Mouse (Mus musculus) kidney, postnatal 0 days (tissue): ENCODE measurements around the gene Rangrf. TPM values are rescaled to one million over a fixed set of nuclear protein-coding genes. Genes with fewer than 3 reads are reported as not detected.

ENCODE experiments used
- ATAC-seq: fragments of 200-750 bp; cut with Nextera tagmentation; replicated peaks from 2 replicates; pipeline ENCODE4 v1.8.0; 2017; ENCODE audit warnings: low read depth, moderate number of reproducible peaks, moderate TSS enrichment, moderate library complexity; ENCODE audit not compliant: low FRiP score
- DNase-seq: peaks from one replicate; pipeline ENCODE4 v3.0.0-alpha.2; 2016; ENCODE audit warnings: low spot score
- H3K27ac ChIP-seq: fragments of 300-500 bp; sonication (generic); 2 replicates; pipeline ENCODE4 v1.5.1; 2014; ENCODE audit warnings: mild to moderate bottlenecking
- H3K27me3 ChIP-seq: fragments of 300-500 bp; sonication (generic); 2 replicates; pipeline ENCODE4 v1.6.1; 2014; ENCODE audit warnings: low read length, mixed read lengths; ENCODE audit not compliant: insufficient read depth
- H3K36me3 ChIP-seq: fragments of 300-500 bp; sonication (generic); 2 replicates; pipeline ENCODE4 v1.6.1; 2014; ENCODE audit warnings: low read length, mixed read lengths; ENCODE audit not compliant: insufficient read depth
- H3K4me1 ChIP-seq: fragments of 300-500 bp; sonication (generic); replicated peaks from 2 replicates; pipeline ENCODE4 v1.6.1; 2014; ENCODE audit warnings: antibody characterized with exemption, low read length, mixed read lengths; ENCODE audit not compliant: insufficient read depth
- H3K4me2 ChIP-seq: fragments of 300-500 bp; sonication (generic); 2 replicates; pipeline ENCODE4 v1.6.1; 2014; ENCODE audit warnings: mild to moderate bottlenecking, low read length, moderate library complexity, mixed read lengths
- H3K4me3 ChIP-seq: fragments of 300-500 bp; sonication (generic); replicated peaks from 2 replicates; pipeline ENCODE4 v1.5.1; 2014; ENCODE audit warnings: low read depth, low read length
- H3K9ac ChIP-seq: fragments of 300-500 bp; sonication (generic); 2 replicates; pipeline ENCODE4 v1.6.1; 2014; ENCODE audit warnings: low read depth, low read length
- H3K9me3 ChIP-seq: fragments of 300-500 bp; sonication (generic); replicated peaks from 2 replicates; pipeline ENCODE4 v1.6.1; 2016; ENCODE audit warnings: low read length, inconsistent platforms, mixed read lengths
- CTCF ChIP-seq: IDR thresholded peaks from 2 replicates; pipeline ENCODE4 v1.5.1; 2016; ENCODE audit warnings: antibody characterized with exemption, low read depth, mild to moderate bottlenecking, moderate library complexity
- WGBS: fragments of 180-500 bp; shearing (Covaris S2); extraction: QIAGEN DNeasy Blood & Tissue Kit; methylation state at CpG from one replicate; pipeline ENCODE4 v1.1.7; 2014; 5-methylcytosine and 5-hydroxymethylcytosine counted together
- polyA plus RNA-seq: library from polyadenylated mRNA; unstranded; fragments of >200 nt; fragmentation: Nextera tagmentation; extraction: Ambion mirVana; gene quantifications from 2 replicates; pipeline ENCODE4 v1.2.1, GENCODE M21; 2015

The Rangrf gene
- polyA plus RNA-seq, 1 experiment from 2014 or later, result 55.6 TPM

GRCm38 (mm10) chr11:68997080-68997479, 22.1 kb upstream of the Rangrf start:
- Histone ChIP-seq H3K9me3 (no peaks in the 10 kb centered on the region), H3K27ac (no peak overlapping the region), H3K4me3 (no peak overlapping the region), H3K36me3 (peaks cover 70% of the 10 kb centered on the region), H3K9ac (no peak overlapping the region), H3K4me1 (no peaks in the 10 kb centered on the region), H3K27me3 (no peaks in the 10 kb centered on the region), H3K4me2 (no peak overlapping the region)
- TF ChIP-seq CTCF, result no peak
- WGBS, result 98% methylated on average over 4 of the region's 4 CpGs
- ATAC-seq, result no peak
- DNase-seq, result no peak

- WGBS, result 93% methylated on average over 3 of the region's 3 CpGs
- peak; percentile 32; the same call in 1 of the 2 replicates for TF ChIP-seq CTCF
- H3K4me1 ChIP-seq, result no peaks in the 10 kb centered on the region
Measured at GRCm38 (mm10) chr11:68994377-68994776, 19.4 kb upstream of the Rangrf start.

GRCm38 (mm10) chr11:68993122-68993521, 18.1 kb upstream of the Rangrf start:
- Histone ChIP-seq H3K9ac (no peak overlapping the region), H3K36me3 (peaks cover 69% of the 10 kb centered on the region), H3K9me3 (no peaks in the 10 kb centered on the region), H3K4me1 (no peaks in the 10 kb centered on the region), H3K27ac (no peak overlapping the region), H3K4me3 (no peak overlapping the region), H3K4me2 (no peak overlapping the region), H3K27me3 (no peaks in the 10 kb centered on the region)
- no peak for DNase-seq
- 97% methylated on average over 7 of the region's 7 CpGs for WGBS
- no peak for TF ChIP-seq CTCF
- no peak for ATAC-seq

More at GRCm38 (mm10) chr11:68994377-68994776, 19.4 kb upstream of the Rangrf start:
- no peak overlapping the region for H3K4me2 ChIP-seq
- no peak overlapping the region for H3K27ac ChIP-seq
- DNase-seq (no peak), ATAC-seq (no peak)
- H3K36me3 ChIP-seq, result peaks cover 69% of the 10 kb centered on the region
- no peak overlapping the region for H3K4me3 ChIP-seq
- H3K9me3 ChIP-seq, result no peaks in the 10 kb centered on the region
- no peaks in the 10 kb centered on the region for H3K27me3 ChIP-seq
- H3K9ac ChIP-seq, result no peak overlapping the region

GRCm38 (mm10) chr11:68988341-68988740, 13.4 kb upstream of the Rangrf start:
- 90% methylated on average over 17 of the region's 17 CpGs for WGBS
- no peak overlapping the region for H3K27ac ChIP-seq
- no peak overlapping the region for H3K4me3 ChIP-seq
- H3K9me3 ChIP-seq, result no peaks in the 10 kb centered on the region
- H3K9ac ChIP-seq, result no peak overlapping the region
- no peak overlapping the region for H3K4me2 ChIP-seq
- DNase-seq (no peak), ATAC-seq (no peak; the same call in 1 of the 2 replicates)
- H3K4me1 ChIP-seq, result no peaks in the 10 kb centered on the region
- peaks cover 61% of the 10 kb centered on the region for H3K36me3 ChIP-seq
- H3K27me3 ChIP-seq, result no peaks in the 10 kb centered on the region
- no peak for TF ChIP-seq CTCF

- no peak for TF ChIP-seq CTCF
- Histone ChIP-seq H3K9me3 (no peaks in the 10 kb centered on the region), H3K4me1 (no peaks in the 10 kb centered on the region), H3K36me3 (peaks cover 53% of the 10 kb centered on the region), H3K4me2 (no peak overlapping the region), H3K4me3 (no peak overlapping the region), H3K27ac (no peak overlapping the region), H3K27me3 (no peaks in the 10 kb centered on the region), H3K9ac (no peak overlapping the region)
- 77% methylated on average over 11 of the region's 11 CpGs for WGBS
- ATAC-seq (no peak), DNase-seq (no peak)
Measured at GRCm38 (mm10) chr11:68987365-68987882, 12.4 kb upstream of the Rangrf start.

- Histone ChIP-seq H3K4me3 (no peak overlapping the region), H3K36me3 (peaks cover 14% of the 10 kb centered on the region; the same call in 1 of the 2 replicates), H3K4me1 (no peaks in the 10 kb centered on the region), H3K27ac (no peak overlapping the region), H3K27me3 (no peaks in the 10 kb centered on the region), H3K4me2 (no peak overlapping the region), H3K9ac (no peak overlapping the region), H3K9me3 (no peaks in the 10 kb centered on the region)
- peak; percentile 96 for TF ChIP-seq CTCF
- 31% methylated on average over 4 of the region's 4 CpGs for WGBS
- peak; percentile 90 for DNase-seq
- peak; percentile 36; the same call in 1 of the 2 replicates for ATAC-seq
Measured at GRCm38 (mm10) chr11:68982639-68983369, 7.8 kb upstream of the Rangrf start.
